In genomic region chr13:119790761-119791579, GRCm38 (mm10) we compare ENCODE assay signal across 8 mouse cellular contexts. TPM values are rescaled to one million over a fixed set of nuclear protein-coding genes. Genes with fewer than 3 reads are reported as not detected.
DNase-seq lines count a peak whose midpoint lies in the region; ATAC-seq lines count a peak whose summit lies in the region.

Gene Zfp131 (minus strand): TSS chr13:119790889.

- WGBS in hindbrain, embryonic 15.5 days: under 1% methylated on average over 76 of the region's 86 CpGs

- ATAC-seq in hindbrain, embryonic 15.5 days (ENCODE audit: low FRiP score, low read depth): peak; percentile 97

- H3K4me2 ChIP-seq in hindbrain, embryonic 15.5 days: peak within 1 kb of the TSS; percentile 67

- H3K4me3 ChIP-seq in hindbrain, embryonic 15.5 days: peak within 1 kb of the TSS; percentile 91

- peak within 1 kb of the TSS; percentile 99 for H3K27ac ChIP-seq in hindbrain, embryonic 15.5 days (replicated peaks)

- H3K9me3 ChIP-seq in hindbrain, embryonic 15.5 days: no peaks in the 10 kb centered on the region

- peaks cover 22% of the 10 kb centered on the region for H3K4me1 ChIP-seq in hindbrain, embryonic 15.5 days (replicated peaks)

- peak; percentile 94 for DNase-seq in R1 (ENCODE audit: low read depth, low spot score)
- peak; percentile 94 to 97 for DNase-seq in cerebellum, postnatal 25 days
- peak; percentile 71 to 87 for DNase-seq in frontal cortex, postnatal 25 days (ENCODE audit: low spot score in 2 of 2)
- DNase-seq in left cerebral cortex, adult 11 months (ENCODE audit: low spot score): peak; percentile 90
- peak; percentile 95 to 98 for DNase-seq in lung, postnatal 4 days
- peak; percentile 92 for DNase-seq in retina, postnatal 7 days (ENCODE audit: low read depth, low spot score)
- peak; percentile 79 for DNase-seq in urinary bladder, adult 2 months (ENCODE audit: low spot score)

- H3K27me3 ChIP-seq in hindbrain, embryonic 15.5 days: no peaks in the 10 kb centered on the region

- peaks cover 15% of the 10 kb centered on the region for H3K36me3 ChIP-seq in hindbrain, embryonic 15.5 days

- peak within 1 kb of the TSS; percentile 90 for H3K9ac ChIP-seq in hindbrain, embryonic 15.5 days

RNA-seq across cellular contexts. Expression of gene Zfp131, which starts in this region (rescaled TPM):
- 32.2 and 33.0 TPM in 2 replicates for polyA plus RNA-seq in hindbrain, embryonic 15.5 days (2015; fragmentation: Nextera tagmentation; extraction: Ambion mirVana)
- polyA plus RNA-seq in urinary bladder, adult 2 months (2012; rRNA removed): 18.1 and 20.0 TPM in 2 replicates

Comparison
In these comparisons a context has a peak if more than half of its experiments do, and no peak if none do; other contexts are left out.
1. Peak in every context shown above with its lines: DNase-seq, ATAC-seq, H3K4me3 ChIP-seq and H3K27ac ChIP-seq.